Mouse (Mus musculus) C2C12 (cell line): ENCODE data around the gene Tcf3.

Experiments used
- CTCF ChIP-seq: IDR thresholded peaks from one replicate; pipeline ENCODE4 v1.5.1; 2011; ENCODE audit not compliant: control insufficient read depth, insufficient read depth, insufficient read length
- FOSL1 ChIP-seq: IDR thresholded peaks from one replicate; pipeline ENCODE4 v1.8.0; 2011; ENCODE audit warnings: mild to moderate bottlenecking, low read length; ENCODE audit not compliant: poor library complexity, insufficient read depth, severe bottlenecking
- MAX ChIP-seq: IDR thresholded peaks from one replicate; pipeline ENCODE4 v1.6.1; 2011; ENCODE audit warnings: mild to moderate bottlenecking, control low read depth
- MYOD1 ChIP-seq: IDR thresholded peaks from one replicate; pipeline ENCODE4 v1.6.1; 2011; ENCODE audit warnings: low read depth; ENCODE audit not compliant: control insufficient read depth, insufficient read length
- MYOG ChIP-seq: IDR thresholded peaks from one replicate; pipeline ENCODE4 v1.6.1; 2011; ENCODE audit not compliant: control insufficient read depth, insufficient read length; ENCODE audit errors: extremely low read depth
- USF1 ChIP-seq: IDR thresholded peaks from one replicate; pipeline ENCODE4 v1.6.1; 2011; ENCODE audit warnings: low read depth, mild to moderate bottlenecking, control low read depth, moderate library complexity

- TF ChIP-seq CTCF (no peak), USF1 (no peak), MYOD1 (no peak), MYOG (no peak), MAX (no peak), FOSL1 (no peak)
These were observed 25.8 kb upstream of the Tcf3 start for GRCm38 (mm10) chr10:80459236-80459635.
